Mouse (Mus musculus): ENCODE measurements at regions not wholly inside any gene's neighbourhood (a gene's known extent, or its start where the extent isn't known, plus 50 kb on each side); places are given as distances from the start of the nearest gene placed in this dataset.

DNA sequence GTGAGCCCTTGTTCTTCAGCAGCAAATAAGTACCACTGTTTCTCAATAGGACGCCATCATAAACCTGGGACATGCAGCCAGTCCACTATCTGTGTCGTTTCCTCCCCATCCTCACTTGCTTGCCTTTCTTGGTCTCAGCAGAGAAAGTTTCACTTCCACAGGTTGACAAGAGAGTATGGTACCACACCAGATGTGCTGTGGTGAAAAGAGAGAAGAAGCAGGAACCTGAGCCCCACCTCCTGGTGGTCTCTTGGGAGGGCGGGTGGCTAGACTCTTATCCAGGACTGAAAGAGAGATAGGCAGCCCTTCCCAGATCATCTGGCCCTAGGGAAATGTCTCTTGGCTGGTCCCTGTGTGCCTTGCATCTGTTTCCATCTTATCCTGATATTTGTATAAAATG, 133.1 kb upstream of the Zmiz1 start:
- no peak for DNase-seq (ENCODE audit: low spot score in 2 of 2)

DNA sequence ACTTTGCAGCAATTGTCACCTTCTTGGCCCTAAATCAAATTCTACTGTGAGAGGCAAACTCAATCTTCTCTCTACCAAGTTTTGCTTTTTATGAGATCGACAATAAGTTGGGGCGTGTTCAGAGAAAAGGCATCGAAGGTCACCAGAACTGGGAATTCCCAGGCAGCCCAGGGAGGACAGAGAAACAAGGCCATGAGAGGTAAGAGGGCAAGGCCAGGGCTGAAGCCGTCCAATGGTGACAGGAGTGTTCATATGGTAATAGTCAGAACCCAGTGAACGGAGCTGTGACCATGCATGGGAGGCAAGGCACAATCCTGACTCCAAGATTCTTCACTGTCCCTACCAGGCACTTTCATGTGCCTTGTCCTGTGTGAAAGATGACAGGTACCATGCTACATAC, 130.8 kb upstream of the Zmiz1 start:
- DNase-seq (ENCODE audit: low spot score in 2 of 2) = no peak

- no peak for DNase-seq (ENCODE audit: low spot score in 2 of 2)
Measured at GRCm38 (mm10) chr14:25334186-25334585, 124.8 kb upstream of the Zmiz1 start.

DNA sequence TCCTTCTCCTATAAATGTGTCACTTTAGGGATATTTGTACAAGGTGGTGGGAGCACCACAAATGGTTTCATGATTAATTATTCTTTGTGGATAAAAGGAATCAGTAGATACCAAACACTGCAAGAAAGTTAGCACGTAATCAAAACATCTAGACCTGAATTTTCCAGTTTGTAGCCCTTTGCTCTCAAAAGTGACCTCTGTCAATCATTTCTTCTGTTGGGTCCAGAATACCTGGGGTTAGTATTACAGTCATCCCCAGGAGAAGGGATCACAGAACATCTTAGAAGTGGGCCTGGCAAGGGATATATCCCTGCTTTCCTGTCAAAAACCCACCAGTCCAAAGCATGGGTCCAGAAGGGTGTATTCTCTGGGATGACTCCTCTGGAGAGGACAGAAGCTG, 122.1 kb upstream of the Zmiz1 start:
- DNase-seq (ENCODE audit: low spot score in 2 of 2) = no peak

GRCm38 (mm10) chr14:25338404-25339051, 120.5 kb upstream of the Zmiz1 start:
- DNase-seq (ENCODE audit: low spot score in 2 of 2) = no peak

GRCm38 (mm10) chr14:25340845-25341244, 118.1 kb upstream of the Zmiz1 start:
- DNase-seq (ENCODE audit: low spot score in 2 of 2) = no peak

- DNase-seq (ENCODE audit: low spot score in 2 of 2) = no peak
Measured at GRCm38 (mm10) chr14:25341848-25342427, 117.0 kb upstream of the Zmiz1 start.

- no peak for DNase-seq (ENCODE audit: low spot score in 2 of 2)
Measured at GRCm38 (mm10) chr14:25342865-25343565, 116.0 kb upstream of the Zmiz1 start.

DNA sequence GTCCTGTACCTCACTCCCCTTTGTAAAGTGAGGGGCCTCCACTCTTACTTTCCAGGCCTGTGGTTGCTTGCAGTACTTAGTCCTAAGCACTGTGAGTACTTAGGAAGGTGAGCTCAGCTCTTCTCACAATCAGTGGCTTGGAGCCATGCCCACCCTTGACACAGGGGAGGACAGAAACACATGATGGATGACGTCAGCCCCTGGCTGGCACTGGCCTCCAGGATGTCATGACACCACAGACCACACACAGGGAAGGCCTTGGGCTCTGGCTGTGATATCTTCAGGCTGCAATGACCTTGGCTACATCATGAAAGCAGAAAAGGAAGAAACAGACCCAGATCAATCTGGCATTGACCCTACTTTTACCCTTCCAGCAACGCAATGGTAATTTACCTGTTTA, 113.0 kb upstream of the Zmiz1 start:
- DNase-seq (ENCODE audit: low spot score in 2 of 2) = no peak

DNA sequence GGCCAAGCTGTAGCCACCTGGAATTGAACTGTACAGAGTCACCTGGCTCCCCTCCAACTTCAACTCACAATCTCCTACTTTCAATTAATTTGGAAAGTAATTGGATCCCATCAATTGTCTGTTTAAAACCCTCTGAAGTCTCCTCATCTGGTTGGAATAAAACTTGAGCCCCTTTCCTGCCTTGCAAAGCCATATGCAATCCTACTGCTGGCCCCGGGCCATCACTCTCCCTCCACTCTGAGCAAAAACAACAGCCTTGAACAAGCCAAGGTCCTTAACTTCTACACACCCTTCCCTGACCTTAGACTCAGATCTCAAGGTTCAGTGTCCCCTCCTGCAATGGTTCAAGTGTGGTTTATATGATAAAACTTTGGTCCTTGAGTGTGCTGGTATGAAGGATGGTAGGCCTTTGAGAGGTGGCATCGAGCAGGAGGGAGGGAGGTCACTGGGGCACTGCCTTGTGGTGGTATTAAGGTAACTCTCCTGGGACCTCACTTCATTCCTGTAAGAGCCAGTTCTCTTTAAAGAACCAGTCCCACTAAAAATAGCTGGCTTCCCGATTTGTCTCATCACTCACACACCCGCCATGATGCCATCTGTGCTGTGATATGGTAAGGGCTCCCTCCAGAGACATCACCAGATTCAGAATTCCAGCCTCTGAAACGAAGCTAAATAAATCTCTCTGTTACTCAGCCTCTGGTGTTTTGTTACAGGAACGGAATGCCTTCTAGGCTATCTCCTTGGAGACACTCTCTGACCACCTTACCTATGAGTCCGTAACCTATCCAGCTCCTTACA, 112.0 kb upstream of the Zmiz1 start:
- no peak for DNase-seq (ENCODE audit: low spot score in 2 of 2)

DNA sequence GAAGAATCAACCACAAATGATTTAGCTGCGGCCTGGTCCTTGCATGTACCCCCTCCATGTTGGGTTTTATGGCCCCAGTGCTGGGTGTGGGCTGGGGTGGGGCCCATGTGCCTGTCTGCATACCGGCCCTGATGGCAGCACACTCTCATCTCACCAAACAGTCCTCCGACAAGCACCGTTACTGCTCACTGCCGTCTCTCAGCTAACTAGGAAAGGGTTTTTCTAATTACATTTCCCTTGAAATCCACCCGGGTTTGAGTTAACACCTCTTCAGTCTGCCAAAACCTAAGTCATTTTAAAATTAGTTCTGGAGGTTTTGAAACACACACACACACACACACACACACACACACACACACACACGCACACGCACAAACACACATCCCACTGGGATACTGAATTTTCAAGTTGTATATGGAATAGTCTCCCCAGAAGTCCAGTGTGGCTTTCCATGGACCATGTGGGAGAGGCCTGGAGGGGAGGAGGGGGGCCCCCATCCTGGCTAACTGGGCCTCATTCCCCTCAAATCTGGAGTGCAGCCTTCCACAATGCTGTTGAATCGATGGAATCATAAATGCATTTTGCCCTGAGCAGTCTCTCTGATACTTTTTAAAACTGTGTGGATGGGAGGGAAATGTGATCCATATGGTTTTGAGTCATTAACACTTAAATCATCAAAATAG, 108.6 kb upstream of the Zmiz1 start:
- DNase-seq (ENCODE audit: low spot score in 2 of 2) = no peak

GRCm38 (mm10) chr14:25353804-25354203, 105.2 kb upstream of the Zmiz1 start:
- no peak for DNase-seq (ENCODE audit: low spot score in 2 of 2)

GRCm38 (mm10) chr14:25354288-25354850, 104.6 kb upstream of the Zmiz1 start:
- no peak for DNase-seq (ENCODE audit: low spot score in 2 of 2)

GRCm38 (mm10) chr14:25357805-25358204, 101.2 kb upstream of the Zmiz1 start:
- DNase-seq (ENCODE audit: low spot score in 2 of 2) = no peak

- DNase-seq (ENCODE audit: low spot score in 2 of 2) = no peak
Measured at GRCm38 (mm10) chr14:25359824-25360294, 99.1 kb upstream of the Zmiz1 start.

- no peak for DNase-seq (ENCODE audit: low spot score in 2 of 2)
Measured at GRCm38 (mm10) chr14:25360726-25361125, 98.3 kb upstream of the Zmiz1 start.

GRCm38 (mm10) chr14:25361129-25361528, 97.9 kb upstream of the Zmiz1 start:
- DNase-seq (ENCODE audit: low spot score in 2 of 2) = no peak

DNA sequence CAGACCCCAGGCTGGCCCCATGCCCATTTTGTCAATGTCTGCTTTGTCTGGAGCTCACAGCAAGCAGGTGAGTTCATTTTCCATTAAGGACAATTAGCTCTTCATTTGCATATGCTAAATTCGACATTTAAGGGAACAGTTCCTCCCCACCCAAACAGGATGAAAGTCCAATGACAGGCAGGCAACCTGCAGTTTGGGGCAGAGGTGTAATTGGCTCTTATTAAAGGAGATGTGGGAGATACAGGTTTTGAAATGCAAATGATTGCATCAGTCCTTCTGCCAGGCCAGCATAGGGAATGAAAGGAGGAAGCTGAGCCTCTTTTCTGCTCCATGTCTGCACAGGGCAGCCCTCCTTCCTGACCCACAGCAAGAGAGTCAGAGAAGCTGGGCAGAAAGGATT, 96.2 kb upstream of the Zmiz1 start:
- DNase-seq (ENCODE audit: low spot score in 2 of 2) = no peak

DNA sequence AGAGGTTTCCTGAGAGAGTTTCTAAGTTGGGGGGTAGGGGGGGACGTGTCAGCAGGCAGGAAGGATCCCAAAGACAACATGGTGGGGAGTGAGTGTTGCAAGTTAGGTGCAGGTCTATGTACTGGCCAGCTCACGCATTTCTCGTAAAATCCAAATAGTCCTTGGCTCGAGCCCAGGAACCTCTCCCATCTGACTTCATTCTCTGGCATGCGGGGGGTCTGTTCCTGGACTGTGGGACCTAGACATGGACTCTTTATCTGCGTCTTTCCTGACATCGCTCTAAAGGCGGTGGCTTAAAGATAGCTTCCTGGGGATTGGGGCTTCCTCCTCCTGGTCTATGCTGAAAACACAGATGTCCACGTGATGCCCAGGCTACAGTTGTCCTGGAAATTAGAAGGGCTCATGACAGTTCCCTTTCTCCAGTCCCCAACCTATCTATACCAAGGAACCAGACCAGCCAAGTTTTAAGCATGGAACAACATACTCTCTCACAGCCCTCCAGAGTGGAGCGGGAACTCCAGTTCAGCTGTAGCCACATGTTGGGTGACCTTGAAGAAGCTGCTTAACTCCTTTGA, 93.7 kb upstream of the Zmiz1 start:
- no peak for DNase-seq (ENCODE audit: low spot score in 2 of 2)

DNA sequence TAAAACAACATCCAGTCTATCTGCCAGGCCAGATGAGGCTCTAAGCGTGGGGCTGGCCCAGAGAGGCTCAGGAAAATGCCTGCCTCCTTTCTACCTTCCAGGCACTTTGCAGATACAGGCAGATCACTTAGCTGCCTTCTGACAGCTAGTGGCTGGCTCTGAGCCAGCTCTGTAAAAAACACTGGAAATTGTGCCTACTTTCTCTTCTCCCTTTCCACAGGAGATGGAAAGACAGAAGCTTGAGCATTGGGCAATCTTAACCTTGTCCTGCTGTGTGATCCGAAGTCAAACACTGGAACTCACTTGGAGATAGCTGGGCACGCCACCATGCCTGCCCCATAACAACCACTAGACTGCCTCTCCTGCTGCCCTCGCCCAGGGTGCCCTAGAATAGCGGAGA, 93.0 kb upstream of the Zmiz1 start:
- DNase-seq (ENCODE audit: low spot score in 2 of 2) = no peak

Data from thymus, postnatal 10 days (tissue).